Mouse (Mus musculus): ENCODE results near the gene Tbccd1.

GRCm38 (mm10) chr16:22899866-22900570, 42.5 kb upstream of the Tbccd1 start:
- no peak for TF ChIP-seq POLR2A (IDR thresholded peaks at IDR 0.05; ENCODE audit: insufficient read depth, low read depth, low read length)
- no peak for TF ChIP-seq CTCF (IDR thresholded peaks at IDR 0.05; ENCODE audit: insufficient read depth, low read depth, low read length)

All from olfactory bulb, adult 2 months (tissue).